Mouse (Mus musculus) heart, embryonic 16.5 days (tissue): ENCODE results near the gene Zic4. TPM values are rescaled to one million over a fixed set of nuclear protein-coding genes. Genes with fewer than 3 reads are reported as not detected.

ENCODE experiments used
- ATAC-seq: fragments of 200-750 bp; cut with Nextera tagmentation; replicated peaks from 2 replicates; pipeline ENCODE4 v1.8.0; 2017; ENCODE audit warnings: moderate number of reproducible peaks; ENCODE audit not compliant: insufficient read depth, low FRiP score; ENCODE audit errors: extremely low read depth
- H3K27ac ChIP-seq: fragments of 300-500 bp; sonication (generic); 2 replicates; pipeline ENCODE4 v1.5.1; 2014; ENCODE audit warnings: mild to moderate bottlenecking, low read length, control low read depth, moderate library complexity
- H3K27me3 ChIP-seq: fragments of 300-500 bp; sonication (generic); 2 replicates; pipeline ENCODE4 v1.6.1; 2014; ENCODE audit warnings: low read length, mixed read lengths; ENCODE audit not compliant: control insufficient read depth, insufficient read depth
- H3K36me3 ChIP-seq: fragments of 300-500 bp; sonication (generic); 2 replicates; pipeline ENCODE4 v1.6.1; 2014; ENCODE audit not compliant: control insufficient read depth, insufficient read depth
- H3K4me1 ChIP-seq: fragments of 300-500 bp; sonication (generic); 2 replicates; pipeline ENCODE4 v1.6.1; 2014; ENCODE audit warnings: low read length, mixed read lengths; ENCODE audit not compliant: control insufficient read depth, insufficient read depth
- H3K4me2 ChIP-seq: fragments of 300-500 bp; sonication (generic); 2 replicates; pipeline ENCODE4 v1.6.1; 2014; ENCODE audit warnings: low read depth, mild to moderate bottlenecking, control low read depth, low read length
- H3K4me3 ChIP-seq: fragments of 300-500 bp; sonication (generic); 2 replicates; pipeline ENCODE4 v1.5.1; 2014; ENCODE audit warnings: mild to moderate bottlenecking, control low read depth, low read length
- H3K9ac ChIP-seq: fragments of 300-500 bp; sonication (generic); 2 replicates; pipeline ENCODE4 v1.6.1; 2014; ENCODE audit warnings: low read length, control low read depth
- H3K9me3 ChIP-seq: fragments of 300-500 bp; sonication (generic); replicated peaks from 2 replicates; pipeline ENCODE4 v1.6.1; 2016; ENCODE audit warnings: low read length; ENCODE audit not compliant: control insufficient read depth
- WGBS: fragments of 180-500 bp; shearing (Covaris S2); extraction: QIAGEN DNeasy Blood & Tissue Kit; methylation state at CpG from one replicate; pipeline ENCODE4 v1.1.7; 2014; 5-methylcytosine and 5-hydroxymethylcytosine counted together
- polyA plus RNA-seq: library from polyadenylated mRNA; unstranded; fragments of >200 nt; fragmentation: Nextera tagmentation; extraction: Ambion mirVana; gene quantifications from 2 replicates; pipeline ENCODE4 v1.2.1, GENCODE M21; 2015

Zic4 gene
- polyA plus RNA-seq, 1 experiment from 2014 or later = not detected

DNA sequence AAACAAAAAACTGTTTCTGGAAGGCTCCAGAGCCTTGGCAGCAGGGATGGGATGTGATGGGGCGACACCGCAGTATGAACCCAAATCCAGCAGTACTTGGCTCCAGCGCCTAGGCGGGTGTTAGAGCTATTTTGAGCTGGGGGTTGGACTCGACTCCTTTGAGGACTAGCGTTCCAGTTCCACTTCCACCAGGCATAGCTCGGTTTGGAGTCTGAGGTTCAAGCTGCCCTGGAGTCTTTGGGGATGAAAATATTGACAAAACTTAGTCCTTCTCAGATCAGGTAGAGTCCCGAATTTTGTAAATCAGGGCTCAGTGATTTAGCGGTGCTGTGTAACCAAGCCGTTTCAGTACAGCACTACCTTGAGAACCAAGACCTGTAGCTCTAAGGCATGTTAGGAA, 39.3 kb downstream of the Zic4 start:
- Histone ChIP-seq H3K4me2 (no peak overlapping the region), H3K9me3 (no peaks in the 10 kb centered on the region), H3K4me3 (no peak overlapping the region), H3K9ac (no peak overlapping the region), H3K4me1 (no peaks in the 10 kb centered on the region), H3K36me3 (no peaks in the 10 kb centered on the region), H3K27ac (no peak overlapping the region), H3K27me3 (peaks cover 93% of the 10 kb centered on the region)
- WGBS = under 1% methylated on average over 10 of the region's 10 CpGs
- ATAC-seq = no peak

GRCm38 (mm10) chr9:91404229-91404628, 42.0 kb downstream of the Zic4 start:
- Histone ChIP-seq H3K27ac (no peak overlapping the region), H3K4me3 (no peak overlapping the region), H3K4me2 (no peak overlapping the region), H3K27me3 (peaks cover 84% of the 10 kb centered on the region), H3K36me3 (no peaks in the 10 kb centered on the region), H3K9me3 (no peaks in the 10 kb centered on the region), H3K4me1 (no peaks in the 10 kb centered on the region), H3K9ac (no peak overlapping the region)
- WGBS = 4% methylated on average over 13 of the region's 13 CpGs
- no peak for ATAC-seq

GRCm38 (mm10) chr9:91404905-91405752, 42.9 kb downstream of the Zic4 start:
- no peaks in the 10 kb centered on the region for H3K36me3 ChIP-seq
- H3K9me3 ChIP-seq = no peaks in the 10 kb centered on the region
- no peaks in the 10 kb centered on the region for H3K4me1 ChIP-seq
- H3K27me3 ChIP-seq = peaks cover 84% of the 10 kb centered on the region
- 1% methylated on average over 27 of the region's 27 CpGs for WGBS
- ATAC-seq = no peak
- H3K4me2 ChIP-seq = no peak overlapping the region
- H3K4me3 ChIP-seq = no peak overlapping the region
- no peak overlapping the region for H3K27ac ChIP-seq
- no peak overlapping the region for H3K9ac ChIP-seq

GRCm38 (mm10) chr9:91405753-91406178, 43.6 kb downstream of the Zic4 start:
- no peak for ATAC-seq
- no peak overlapping the region for H3K4me3 ChIP-seq
- no peaks in the 10 kb centered on the region for H3K36me3 ChIP-seq
- no peaks in the 10 kb centered on the region for H3K9me3 ChIP-seq
- WGBS = under 1% methylated on average over 16 of the region's 16 CpGs
- H3K27me3 ChIP-seq = peaks cover 84% of the 10 kb centered on the region
- H3K9ac ChIP-seq = no peak overlapping the region
- no peak overlapping the region for H3K27ac ChIP-seq
- H3K4me1 ChIP-seq = no peaks in the 10 kb centered on the region
- no peak overlapping the region for H3K4me2 ChIP-seq

- WGBS = 3% methylated on average over 6 of the region's 6 CpGs
- Histone ChIP-seq H3K27ac (no peak overlapping the region), H3K4me2 (no peak overlapping the region), H3K9ac (no peak overlapping the region), H3K27me3 (peaks cover 79% of the 10 kb centered on the region), H3K36me3 (no peaks in the 10 kb centered on the region), H3K4me3 (no peak overlapping the region), H3K4me1 (no peaks in the 10 kb centered on the region), H3K9me3 (no peaks in the 10 kb centered on the region)
- no peak for ATAC-seq
Observed at GRCm38 (mm10) chr9:91406258-91406763, 44.1 kb downstream of the Zic4 start.

GRCm38 (mm10) chr9:91409771-91410170, 47.6 kb downstream of the Zic4 start:
- no peak for ATAC-seq
- Histone ChIP-seq H3K4me2 (no peak overlapping the region), H3K4me1 (no peaks in the 10 kb centered on the region), H3K27me3 (peaks cover 60% of the 10 kb centered on the region), H3K27ac (no peak overlapping the region), H3K9me3 (peaks cover 2% of the 10 kb centered on the region; the same call in 1 of the 2 replicates), H3K36me3 (no peaks in the 10 kb centered on the region), H3K4me3 (no peak overlapping the region), H3K9ac (no peak overlapping the region)
- 2% methylated on average over 3 of the region's 3 CpGs for WGBS

- H3K4me1 ChIP-seq = no peaks in the 10 kb centered on the region
- peaks cover 53% of the 10 kb centered on the region for H3K27me3 ChIP-seq
- no peak overlapping the region for H3K4me3 ChIP-seq
- peaks cover 2% of the 10 kb centered on the region; the same call in 1 of the 2 replicates for H3K9me3 ChIP-seq
- no peaks in the 10 kb centered on the region for H3K36me3 ChIP-seq
- no peak overlapping the region for H3K4me2 ChIP-seq
- H3K9ac ChIP-seq = no peak overlapping the region
- no peak for ATAC-seq
- 4% methylated on average over 12 of the region's 12 CpGs for WGBS
- no peak overlapping the region for H3K27ac ChIP-seq
Observed at GRCm38 (mm10) chr9:91414007-91414661, 51.9 kb downstream of the Zic4 start.

DNA sequence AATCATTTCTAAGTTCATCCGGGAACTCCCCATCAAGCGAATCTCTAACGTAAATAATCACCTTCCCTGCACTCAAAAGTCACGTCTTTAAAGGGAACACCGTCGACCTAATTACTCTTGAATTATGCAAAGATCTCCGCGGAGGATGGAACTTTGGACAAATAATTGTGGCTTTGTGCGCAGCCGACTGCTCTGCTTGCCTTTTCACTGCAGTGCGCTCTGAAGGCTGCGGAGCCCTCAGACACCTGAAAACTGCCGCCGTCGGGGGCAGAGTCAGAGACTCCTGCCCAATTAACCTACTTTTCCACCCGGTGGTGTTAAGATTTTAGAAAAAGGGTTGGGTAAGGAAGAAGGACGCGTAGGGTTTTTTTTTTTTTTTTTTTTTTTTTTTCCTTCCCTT, 58.2 kb downstream of the Zic4 start:
- Histone ChIP-seq H3K36me3 (no peaks in the 10 kb centered on the region), H3K4me2 (no peak overlapping the region), H3K27ac (no peak overlapping the region), H3K9me3 (no peaks in the 10 kb centered on the region), H3K4me1 (no peaks in the 10 kb centered on the region), H3K4me3 (no peak overlapping the region; the same call in 1 of the 2 replicates), H3K9ac (no peak overlapping the region), H3K27me3 (peaks cover 33% of the 10 kb centered on the region)
- no peak for ATAC-seq
- 2% methylated on average over 18 of the region's 18 CpGs for WGBS
